Mouse (Mus musculus): ENCODE data around the gene Chrd.

Gene Chrd

GRCm38 (mm10) chr16:20736168-20736567 is 3.2 kb downstream of the Chrd start:
- no peak for DNase-seq

- no peak for DNase-seq
These were observed 3.9 kb downstream of the Chrd start for GRCm38 (mm10) chr16:20736823-20737222.

- DNase-seq: no peak
These were observed 6.9 kb downstream of the Chrd start for GRCm38 (mm10) chr16:20739845-20740244.

GRCm38 (mm10) chr16:20746641-20747040 is 13.7 kb downstream of the Chrd start:
- peak; percentile 83 for DNase-seq

- no peak for DNase-seq
These were observed 17.6 kb downstream of the Chrd start for GRCm38 (mm10) chr16:20750518-20750917.

GRCm38 (mm10) chr16:20756052-20756451 is 23.1 kb downstream of the Chrd start:
- no peak for DNase-seq

- DNase-seq: no peak
These were observed 24.5 kb downstream of the Chrd start for GRCm38 (mm10) chr16:20757385-20757784.

- DNase-seq: no peak
These were observed 28.8 kb downstream of the Chrd start for GRCm38 (mm10) chr16:20761681-20762080.

GRCm38 (mm10) chr16:20765244-20765643 is 32.3 kb downstream of the Chrd start:
- no peak for DNase-seq

- DNase-seq: no peak
These were observed 42.1 kb downstream of the Chrd start for GRCm38 (mm10) chr16:20775021-20775420.

- no peak for DNase-seq
These were observed 46.9 kb downstream of the Chrd start for GRCm38 (mm10) chr16:20779846-20780245.

- no peak for DNase-seq
These were observed 48.2 kb downstream of the Chrd start for GRCm38 (mm10) chr16:20781101-20781630.

- DNase-seq: no peak
These were observed 51.0 kb downstream of the Chrd start for GRCm38 (mm10) chr16:20783891-20784290.

GRCm38 (mm10) chr16:20784754-20785153 is 51.8 kb downstream of the Chrd start:
- no peak for DNase-seq

GRCm38 (mm10) chr16:20786556-20786955 is 53.6 kb downstream of the Chrd start:
- DNase-seq: no peak

GRCm38 (mm10) chr16:20791803-20792202 is 58.9 kb downstream of the Chrd start:
- no peak for DNase-seq
